Mouse (Mus musculus): ENCODE data around the gene Gnl3. TPM values are rescaled to one million over a fixed set of nuclear protein-coding genes. Genes with fewer than 3 reads are reported as not detected.

Gene Gnl3
- polyA plus RNA-seq (2015; fragmentation: Nextera tagmentation; extraction: Ambion mirVana): 46.4 and 49.3 TPM in 2 replicates

- under 1% methylated on average over 42 of the region's 53 CpGs for WGBS
Measured at GRCm38 (mm10) chr14:31018860-31019291, at the start of gene Gnl3, which contains the start of gene Pbrm1. Gene Gnl3, minus strand, starts transcription at chr14:31019152. Gene Pbrm1, plus strand, starts transcription at chr14:31019138.

GRCm38 (mm10) chr14:31062277-31062676, 43.3 kb upstream of the Gnl3 start:
- ATAC-seq: no peak
- no peaks in the 10 kb centered on the region for H3K4me1 ChIP-seq (ENCODE audit: control insufficient read depth, insufficient read depth, low read length)
- H3K4me2 ChIP-seq (ENCODE audit: low read length): no peak overlapping the region
- no peak overlapping the region for H3K27ac ChIP-seq (ENCODE audit: low read length)
- no peak overlapping the region for H3K9ac ChIP-seq (ENCODE audit: low read depth, low read length)
- H3K27me3 ChIP-seq (ENCODE audit: control insufficient read depth, insufficient read depth, low read depth, low read length): no peaks in the 10 kb centered on the region
- H3K4me3 ChIP-seq (ENCODE audit: low read depth, low read length): no peak overlapping the region
- peaks cover 25% of the 10 kb centered on the region for H3K36me3 ChIP-seq (ENCODE audit: control insufficient read depth, insufficient read depth, low read length)
- H3K9me3 ChIP-seq (replicated peaks; ENCODE audit: control insufficient read depth, low read length, poor library complexity, severe bottlenecking): no peaks in the 10 kb centered on the region
- WGBS: 67% methylated on average over 1 of the region's 1 CpGs

More at GRCm38 (mm10) chr14:31018860-31019291, at the start of gene Gnl3, which contains the start of gene Pbrm1:
- no peaks in the 10 kb centered on the region for H3K9me3 ChIP-seq (replicated peaks; ENCODE audit: control insufficient read depth, low read length, poor library complexity, severe bottlenecking)
- no peaks in the 10 kb centered on the region for H3K27me3 ChIP-seq (ENCODE audit: control insufficient read depth, insufficient read depth, low read depth, low read length)
- peak within 1 kb of the TSS; percentile 70 for H3K4me2 ChIP-seq (ENCODE audit: low read length)
- H3K4me3 ChIP-seq (ENCODE audit: low read depth, low read length): peak within 1 kb of the TSS; percentile 84
- H3K36me3 ChIP-seq (ENCODE audit: control insufficient read depth, insufficient read depth, low read length): peaks cover 15% of the 10 kb centered on the region
- H3K27ac ChIP-seq (ENCODE audit: low read length): peak within 1 kb of the TSS; percentile 98
- peaks cover 29% of the 10 kb centered on the region for H3K4me1 ChIP-seq (ENCODE audit: control insufficient read depth, insufficient read depth, low read length)
- H3K9ac ChIP-seq (ENCODE audit: low read depth, low read length): peak within 1 kb of the TSS; percentile 85
- peak; percentile 95 for ATAC-seq

DNA sequence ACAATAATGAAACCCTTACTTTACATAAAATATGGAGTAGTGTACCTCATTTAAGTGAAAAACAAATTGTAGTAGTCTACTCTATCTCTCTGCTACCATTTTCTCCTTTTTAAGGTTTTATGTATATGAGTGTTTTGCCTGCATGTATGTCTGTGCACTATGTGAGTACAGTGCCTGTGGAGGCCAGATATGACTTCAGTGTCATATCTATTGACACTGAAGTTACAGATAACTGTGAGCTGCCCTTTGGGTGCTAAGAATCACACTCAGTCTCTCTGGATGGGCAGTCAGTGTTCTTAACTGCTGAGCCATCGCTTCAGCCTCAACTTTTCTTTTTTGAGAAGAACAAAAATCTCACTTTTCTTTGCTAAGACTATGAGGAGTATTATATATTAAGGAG, 26.9 kb upstream of the Gnl3 start:
- WGBS: 100% methylated on average over 1 of the region's 1 CpGs
- Histone ChIP-seq H3K27me3 (ENCODE audit: control insufficient read depth, insufficient read depth, low read depth, low read length) (no peaks in the 10 kb centered on the region), H3K4me3 (ENCODE audit: low read depth, low read length) (no peak overlapping the region), H3K4me2 (ENCODE audit: low read length) (no peak overlapping the region), H3K9me3 (replicated peaks; ENCODE audit: control insufficient read depth, low read length, poor library complexity, severe bottlenecking) (no peaks in the 10 kb centered on the region), H3K36me3 (ENCODE audit: control insufficient read depth, insufficient read depth, low read length) (peaks cover 31% of the 10 kb centered on the region), H3K27ac (ENCODE audit: low read length) (no peak overlapping the region), H3K4me1 (ENCODE audit: control insufficient read depth, insufficient read depth, low read length) (no peaks in the 10 kb centered on the region), H3K9ac (ENCODE audit: low read depth, low read length) (no peak overlapping the region)
- ATAC-seq: no peak

- H3K4me1 ChIP-seq (ENCODE audit: control insufficient read depth, insufficient read depth, low read length): no peaks in the 10 kb centered on the region
- no peak overlapping the region for H3K9ac ChIP-seq (ENCODE audit: low read depth, low read length)
- H3K27ac ChIP-seq (ENCODE audit: low read length): no peak overlapping the region
- ATAC-seq: no peak
- H3K27me3 ChIP-seq (ENCODE audit: control insufficient read depth, insufficient read depth, low read depth, low read length): no peaks in the 10 kb centered on the region
- no peak overlapping the region for H3K4me2 ChIP-seq (ENCODE audit: low read length)
- H3K4me3 ChIP-seq (ENCODE audit: low read depth, low read length): no peak overlapping the region
- 93% methylated on average over 5 of the region's 5 CpGs for WGBS
- no peaks in the 10 kb centered on the region for H3K9me3 ChIP-seq (replicated peaks; ENCODE audit: control insufficient read depth, low read length, poor library complexity, severe bottlenecking)
- H3K36me3 ChIP-seq (ENCODE audit: control insufficient read depth, insufficient read depth, low read length): peaks cover 25% of the 10 kb centered on the region
Measured at GRCm38 (mm10) chr14:31045296-31045695, 26.3 kb upstream of the Gnl3 start.

GRCm38 (mm10) chr14:31025785-31026184, 6.8 kb upstream of the Gnl3 start:
- H3K4me1 ChIP-seq (ENCODE audit: control insufficient read depth, insufficient read depth, low read length): peaks cover 6% of the 10 kb centered on the region; the same call in 1 of the 2 replicates
- ATAC-seq: no peak
- H3K4me2 ChIP-seq (ENCODE audit: low read length): no peak overlapping the region
- H3K9me3 ChIP-seq (replicated peaks; ENCODE audit: control insufficient read depth, low read length, poor library complexity, severe bottlenecking): no peaks in the 10 kb centered on the region
- no peaks in the 10 kb centered on the region for H3K27me3 ChIP-seq (ENCODE audit: control insufficient read depth, insufficient read depth, low read depth, low read length)
- peaks cover 27% of the 10 kb centered on the region for H3K36me3 ChIP-seq (ENCODE audit: control insufficient read depth, insufficient read depth, low read length)
- no peak overlapping the region for H3K9ac ChIP-seq (ENCODE audit: low read depth, low read length)
- 77% methylated on average over 3 of the region's 3 CpGs for WGBS
- H3K27ac ChIP-seq (ENCODE audit: low read length): no peak overlapping the region
- no peak overlapping the region for H3K4me3 ChIP-seq (ENCODE audit: low read depth, low read length)

DNA sequence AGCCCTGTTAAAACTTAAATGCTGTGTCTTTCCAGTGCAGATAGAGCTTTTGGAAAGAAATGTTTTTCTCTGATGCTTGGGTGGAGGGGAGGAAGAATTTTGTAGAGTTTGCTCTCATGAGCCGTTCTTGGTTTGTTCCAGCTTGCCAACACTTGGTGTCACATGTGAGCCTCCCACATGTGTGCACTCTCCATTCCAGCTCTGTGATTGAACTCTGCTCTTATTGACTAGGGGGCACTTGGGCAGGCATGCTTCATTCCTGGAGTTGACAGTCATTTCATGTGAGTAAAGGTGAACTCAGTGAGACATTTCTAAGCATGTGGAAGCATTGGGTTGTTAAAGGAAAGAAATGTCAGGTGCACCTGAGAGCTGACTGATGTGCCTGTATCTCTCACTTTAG, 3.6 kb upstream of the Gnl3 start:
- H3K36me3 ChIP-seq (ENCODE audit: control insufficient read depth, insufficient read depth, low read length): peaks cover 18% of the 10 kb centered on the region

GRCm38 (mm10) chr14:31019331-31020205, 616 bp upstream of the Gnl3 start:
- Histone ChIP-seq H3K4me1 (ENCODE audit: control insufficient read depth, insufficient read depth, low read length) (peaks cover 29% of the 10 kb centered on the region), H3K27ac (ENCODE audit: low read length) (peak overlapping the region; percentile 98), H3K36me3 (ENCODE audit: control insufficient read depth, insufficient read depth, low read length) (peaks cover 15% of the 10 kb centered on the region), H3K4me3 (ENCODE audit: low read depth, low read length) (peak overlapping the region; percentile 84), H3K27me3 (ENCODE audit: control insufficient read depth, insufficient read depth, low read depth, low read length) (no peaks in the 10 kb centered on the region), H3K4me2 (ENCODE audit: low read length) (peak overlapping the region; percentile 58), H3K9ac (ENCODE audit: low read depth, low read length) (peak overlapping the region; percentile 85), H3K9me3 (replicated peaks; ENCODE audit: control insufficient read depth, low read length, poor library complexity, severe bottlenecking) (no peaks in the 10 kb centered on the region)
- WGBS: 6% methylated on average over 29 of the region's 56 CpGs
- peak; percentile 92 for ATAC-seq

More for the DNA sequence above, 3.6 kb upstream of the Gnl3 start:
- WGBS: 38% methylated on average over 1 of the region's 1 CpGs
- no peaks in the 10 kb centered on the region for H3K9me3 ChIP-seq (replicated peaks; ENCODE audit: control insufficient read depth, low read length, poor library complexity, severe bottlenecking)
- H3K4me2 ChIP-seq (ENCODE audit: low read length): no peak overlapping the region
- H3K27ac ChIP-seq (ENCODE audit: low read length): no peak overlapping the region
- ATAC-seq: no peak
- no peaks in the 10 kb centered on the region for H3K27me3 ChIP-seq (ENCODE audit: control insufficient read depth, insufficient read depth, low read depth, low read length)
- H3K9ac ChIP-seq (ENCODE audit: low read depth, low read length): no peak overlapping the region
- H3K4me3 ChIP-seq (ENCODE audit: low read depth, low read length): no peak overlapping the region
- peaks cover 23% of the 10 kb centered on the region for H3K4me1 ChIP-seq (ENCODE audit: control insufficient read depth, insufficient read depth, low read length)

DNA sequence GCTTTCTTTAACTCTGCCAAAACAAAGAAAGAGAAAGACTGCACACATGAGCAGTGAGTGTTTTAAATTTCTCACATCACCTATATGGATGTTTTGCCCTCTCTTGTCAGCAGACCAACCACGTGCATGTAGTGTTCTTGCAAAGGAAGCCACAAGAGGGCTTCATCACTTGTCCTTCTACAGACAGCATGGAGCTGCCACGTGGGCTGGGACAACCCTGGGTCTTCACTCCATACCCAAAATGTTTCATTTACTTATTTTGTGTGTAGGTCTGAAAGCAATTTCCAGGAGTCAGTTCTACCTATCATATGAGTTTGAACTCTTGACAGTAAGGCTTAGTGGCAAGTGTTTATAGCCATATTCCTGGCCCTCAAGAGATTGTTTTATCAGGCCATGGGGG, 1.1 kb downstream of the Gnl3 start:
- Histone ChIP-seq H3K36me3 (ENCODE audit: control insufficient read depth, insufficient read depth, low read length) (peaks cover 20% of the 10 kb centered on the region), H3K27ac (ENCODE audit: low read length) (no peak overlapping the region), H3K9ac (ENCODE audit: low read depth, low read length) (peak overlapping the region; percentile 85; the same call in 1 of the 2 replicates), H3K27me3 (ENCODE audit: control insufficient read depth, insufficient read depth, low read depth, low read length) (no peaks in the 10 kb centered on the region), H3K4me3 (ENCODE audit: low read depth, low read length) (peak overlapping the region; percentile 84), H3K9me3 (replicated peaks; ENCODE audit: control insufficient read depth, low read length, poor library complexity, severe bottlenecking) (no peaks in the 10 kb centered on the region), H3K4me2 (ENCODE audit: low read length) (peak overlapping the region; percentile 70), H3K4me1 (ENCODE audit: control insufficient read depth, insufficient read depth, low read length) (peaks cover 29% of the 10 kb centered on the region)
- ATAC-seq: no peak
- WGBS: 0% methylated on average over 2 of the region's 2 CpGs

GRCm38 (mm10) chr14:31016063-31016462, 2.9 kb downstream of the Gnl3 start:
- Histone ChIP-seq H3K4me1 (ENCODE audit: control insufficient read depth, insufficient read depth, low read length) (peaks cover 23% of the 10 kb centered on the region), H3K27me3 (ENCODE audit: control insufficient read depth, insufficient read depth, low read depth, low read length) (no peaks in the 10 kb centered on the region), H3K9ac (ENCODE audit: low read depth, low read length) (no peak overlapping the region), H3K4me2 (ENCODE audit: low read length) (no peak overlapping the region), H3K4me3 (ENCODE audit: low read depth, low read length) (no peak overlapping the region), H3K9me3 (replicated peaks; ENCODE audit: control insufficient read depth, low read length, poor library complexity, severe bottlenecking) (no peaks in the 10 kb centered on the region), H3K36me3 (ENCODE audit: control insufficient read depth, insufficient read depth, low read length) (peaks cover 25% of the 10 kb centered on the region), H3K27ac (ENCODE audit: low read length) (no peak overlapping the region)
- WGBS: 94% methylated on average over 1 of the region's 1 CpGs
- ATAC-seq: no peak
